Mouse (Mus musculus): Measurements from ENCODE around the gene Neurod2.

The Neurod2 gene

GRCm38 (mm10) chr11:98332841-98333240 is 3.4 kb upstream of the Neurod2 start:
- no peak for DNase-seq (ENCODE audit: low read depth, low spot score)

- no peak for DNase-seq (ENCODE audit: low read depth, low spot score)
These were observed 2.7 kb upstream of the Neurod2 start for GRCm38 (mm10) chr11:98332186-98332585.

- DNase-seq (ENCODE audit: low read depth, low spot score), result no peak
These were observed 2.0 kb upstream of the Neurod2 start for GRCm38 (mm10) chr11:98331401-98331800.

GRCm38 (mm10) chr11:98330745-98331204 is 1.3 kb upstream of the Neurod2 start:
- DNase-seq (ENCODE audit: low read depth, low spot score), result no peak

GRCm38 (mm10) chr11:98329960-98330744 is 704 bp upstream of the Neurod2 start:
- DNase-seq (ENCODE audit: low read depth, low spot score), result no peak

- no peak for DNase-seq (ENCODE audit: low read depth, low spot score)
These were observed 928 bp downstream of the Neurod2 start for GRCm38 (mm10) chr11:98328371-98329069.

GRCm38 (mm10) chr11:98328031-98328370 is 1.4 kb downstream of the Neurod2 start:
- no peak for DNase-seq (ENCODE audit: low read depth, low spot score)

GRCm38 (mm10) chr11:98327136-98328030 is 2.1 kb downstream of the Neurod2 start:
- no peak for DNase-seq (ENCODE audit: low read depth, low spot score)

GRCm38 (mm10) chr11:98326741-98327135 is 2.7 kb downstream of the Neurod2 start:
- no peak for DNase-seq (ENCODE audit: low read depth, low spot score)

- DNase-seq (ENCODE audit: low read depth, low spot score), result no peak
These were observed 3.6 kb downstream of the Neurod2 start for GRCm38 (mm10) chr11:98325821-98326218.

- DNase-seq (ENCODE audit: low read depth, low spot score), result no peak
These were observed 4.1 kb downstream of the Neurod2 start for GRCm38 (mm10) chr11:98325191-98325820.

- DNase-seq (ENCODE audit: low read depth, low spot score), result no peak
These were observed 5.5 kb downstream of the Neurod2 start for GRCm38 (mm10) chr11:98323933-98324332.

GRCm38 (mm10) chr11:98323136-98323866 is 6.1 kb downstream of the Neurod2 start:
- no peak for DNase-seq (ENCODE audit: low read depth, low spot score)

GRCm38 (mm10) chr11:98322159-98322558 is 7.3 kb downstream of the Neurod2 start:
- DNase-seq (ENCODE audit: low read depth, low spot score), result no peak

- no peak for DNase-seq (ENCODE audit: low read depth, low spot score)
These were observed 7.8 kb downstream of the Neurod2 start for GRCm38 (mm10) chr11:98321677-98322003.

GRCm38 (mm10) chr11:98320806-98321676 is 8.4 kb downstream of the Neurod2 start:
- DNase-seq (ENCODE audit: low read depth, low spot score), result no peak

- no peak for DNase-seq (ENCODE audit: low read depth, low spot score)
These were observed 9.1 kb downstream of the Neurod2 start for GRCm38 (mm10) chr11:98320381-98320780.

GRCm38 (mm10) chr11:98319944-98320343 is 9.5 kb downstream of the Neurod2 start:
- DNase-seq (ENCODE audit: low read depth, low spot score), result no peak

- DNase-seq (ENCODE audit: low read depth, low spot score), result no peak
These were observed 9.9 kb downstream of the Neurod2 start for GRCm38 (mm10) chr11:98319544-98319943.

- no peak for DNase-seq (ENCODE audit: low read depth, low spot score)
These were observed 10.3 kb downstream of the Neurod2 start for GRCm38 (mm10) chr11:98319120-98319519.

Measured in retina, postnatal 7 days (tissue).